Mouse (Mus musculus) ovary, postnatal 10 days (tissue): ENCODE data around the gene Gm20873.
"Not testable (repeated sequence)": the region's sequence is repeated elsewhere in the genome, so short reads cannot be mapped to it uniquely, and the experiment has no call there.

Experiments used
- DNase-seq: peaks from one replicate; pipeline ENCODE4 v3.0.0; 2022; ENCODE audit warnings: low spot score

Gene Gm20873

DNA sequence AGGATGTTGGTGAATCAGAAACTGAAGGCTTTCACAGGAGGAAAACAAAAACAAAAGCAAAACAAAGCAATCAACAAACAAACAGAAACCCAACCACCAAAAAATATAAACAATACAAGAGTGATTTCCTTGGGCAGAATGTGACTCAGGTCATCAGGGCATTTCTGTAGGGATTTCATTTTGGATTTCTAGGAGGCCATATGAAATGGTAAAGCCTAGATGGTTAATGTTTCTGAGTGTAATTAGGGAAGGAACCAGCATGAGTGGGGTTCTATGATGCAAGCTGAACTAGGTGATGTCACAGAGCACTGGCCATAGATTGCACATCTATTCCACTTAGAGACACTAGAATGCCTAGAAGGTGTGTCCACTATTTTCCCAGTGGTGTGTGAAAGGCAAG lies at the start of gene Gm20873:
Gm20873 (plus strand) TSS at position 301 of the 400 bp plus-strand sequence.
- DNase-seq = not testable (repeated sequence)

DNA sequence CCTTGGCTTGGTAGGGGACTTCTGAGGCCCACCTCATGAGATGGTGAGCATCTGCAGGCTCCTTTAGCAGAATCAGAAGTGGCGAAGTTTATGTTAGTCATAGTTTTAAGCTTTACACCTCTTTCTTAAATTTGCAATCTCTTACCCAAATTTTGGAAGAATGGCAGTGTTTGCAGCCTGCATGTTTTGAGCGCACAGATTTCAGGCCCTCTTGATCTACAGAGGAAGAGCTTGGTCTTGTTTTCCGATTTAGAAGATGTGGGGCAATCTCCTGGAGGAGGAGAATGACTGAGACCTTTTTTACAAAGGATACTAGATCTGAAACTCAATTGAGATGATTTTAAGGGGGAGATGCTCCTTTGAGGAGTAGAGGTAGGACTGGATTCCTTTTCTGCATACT lies 29.0 kb upstream of the Gm20873 start, which contains the start of gene Gm21746:
Gm21746 (minus strand) TSS at position 101 of the 400 bp plus-strand sequence.
- not testable (repeated sequence) for DNase-seq
